Mouse (Mus musculus): ENCODE measurements around the gene Lrrc8b. TPM values are rescaled to one million over a fixed set of nuclear protein-coding genes. Genes with fewer than 3 reads are reported as not detected.
A peak's percentile ranks its signal among the peaks of the same experiment; 100 is the strongest.

The Lrrc8b gene
- 15.7 and 18.3 TPM in 2 replicates for total RNA-seq (2017)

- peak; percentile 79 for ATAC-seq (replicated peaks; ENCODE audit: low read depth, poor library complexity, severe bottlenecking)
These were observed at the start of gene Lrrc8b for GRCm38 (mm10) chr5:105415198-105415791. Gene Lrrc8b, plus strand, starts transcription at chr5:105415775.

- 0 out of 2 replicates have a peak, but pooled peaks have one; percentile 29 for ATAC-seq (replicated peaks; ENCODE audit: low read depth, poor library complexity, severe bottlenecking)
These were observed 34.1 kb upstream of the Lrrc8b start for GRCm38 (mm10) chr5:105381482-105381881.

GRCm38 (mm10) chr5:105390346-105390745 lies 25.2 kb upstream of the Lrrc8b start:
- no peak for ATAC-seq (replicated peaks; ENCODE audit: low read depth, poor library complexity, severe bottlenecking)

GRCm38 (mm10) chr5:105393731-105394130 lies 21.8 kb upstream of the Lrrc8b start:
- no peak for ATAC-seq (replicated peaks; ENCODE audit: low read depth, poor library complexity, severe bottlenecking)

GRCm38 (mm10) chr5:105395188-105395587 lies 20.4 kb upstream of the Lrrc8b start:
- ATAC-seq (replicated peaks; ENCODE audit: low read depth, poor library complexity, severe bottlenecking), result peak; percentile 74

GRCm38 (mm10) chr5:105398966-105399365 lies 16.6 kb upstream of the Lrrc8b start:
- ATAC-seq (replicated peaks; ENCODE audit: low read depth, poor library complexity, severe bottlenecking), result no peak

- peak; percentile 63 for ATAC-seq (replicated peaks; ENCODE audit: low read depth, poor library complexity, severe bottlenecking)
These were observed 15.7 kb upstream of the Lrrc8b start for GRCm38 (mm10) chr5:105399631-105400423.

GRCm38 (mm10) chr5:105400424-105401375 lies 14.9 kb upstream of the Lrrc8b start:
- ATAC-seq (replicated peaks; ENCODE audit: low read depth, poor library complexity, severe bottlenecking), result no peak

GRCm38 (mm10) chr5:105401536-105401935 lies 14.0 kb upstream of the Lrrc8b start:
- ATAC-seq (replicated peaks; ENCODE audit: low read depth, poor library complexity, severe bottlenecking), result no peak

- ATAC-seq (replicated peaks; ENCODE audit: low read depth, poor library complexity, severe bottlenecking), result peak; percentile 66
These were observed 10.6 kb upstream of the Lrrc8b start for GRCm38 (mm10) chr5:105404961-105405360.

GRCm38 (mm10) chr5:105407661-105408060 lies 7.9 kb upstream of the Lrrc8b start:
- ATAC-seq (replicated peaks; ENCODE audit: low read depth, poor library complexity, severe bottlenecking), result no peak

GRCm38 (mm10) chr5:105409092-105409491 lies 6.5 kb upstream of the Lrrc8b start:
- peak; percentile 88 for ATAC-seq (replicated peaks; ENCODE audit: low read depth, poor library complexity, severe bottlenecking)

- ATAC-seq (replicated peaks; ENCODE audit: low read depth, poor library complexity, severe bottlenecking), result peak; percentile 20; the same call in 1 of the 2 replicates
These were observed 4.9 kb upstream of the Lrrc8b start for GRCm38 (mm10) chr5:105410521-105411293.

- ATAC-seq (replicated peaks; ENCODE audit: low read depth, poor library complexity, severe bottlenecking), result no peak
These were observed 4.3 kb upstream of the Lrrc8b start for GRCm38 (mm10) chr5:105411294-105411570.

GRCm38 (mm10) chr5:105411768-105412167 lies 3.8 kb upstream of the Lrrc8b start:
- no peak for ATAC-seq (replicated peaks; ENCODE audit: low read depth, poor library complexity, severe bottlenecking)

GRCm38 (mm10) chr5:105412634-105413033 lies 2.9 kb upstream of the Lrrc8b start:
- ATAC-seq (replicated peaks; ENCODE audit: low read depth, poor library complexity, severe bottlenecking), result no peak

- no peak for ATAC-seq (replicated peaks; ENCODE audit: low read depth, poor library complexity, severe bottlenecking)
These were observed 1.0 kb upstream of the Lrrc8b start for GRCm38 (mm10) chr5:105414341-105415120.

GRCm38 (mm10) chr5:105415951-105416675 lies 538 bp downstream of the Lrrc8b start:
- no peak for ATAC-seq (replicated peaks; ENCODE audit: low read depth, poor library complexity, severe bottlenecking)
